Mouse (Mus musculus) midbrain, embryonic 12.5 days (tissue): ENCODE measurements around the gene Stx7. TPM values are rescaled to one million over a fixed set of nuclear protein-coding genes. Genes with fewer than 3 reads are reported as not detected.

ENCODE experiments used
- ATAC-seq: fragments of 200-750 bp; cut with Nextera tagmentation; 2 replicates; pipeline ENCODE4 v1.8.0; 2017; ENCODE audit warnings: low read depth, moderate TSS enrichment, moderate library complexity; ENCODE audit not compliant: low FRiP score
- H3K27ac ChIP-seq: fragments of 300-500 bp; sonication (generic); replicated peaks from 2 replicates; pipeline ENCODE4 v1.5.1; 2016; ENCODE audit warnings: mild to moderate bottlenecking
- H3K27me3 ChIP-seq: fragments of 300-500 bp; sonication (generic); 2 replicates; pipeline ENCODE4 v1.6.1; 2016; ENCODE audit warnings: mild to moderate bottlenecking
- H3K36me3 ChIP-seq: fragments of 300-500 bp; sonication (generic); 2 replicates; pipeline ENCODE4 v1.6.1; 2016
- H3K4me1 ChIP-seq: fragments of 300-500 bp; sonication (generic); 2 replicates; pipeline ENCODE4 v1.6.1; 2016
- H3K4me2 ChIP-seq: fragments of 300-500 bp; sonication (generic); replicated peaks from 2 replicates; pipeline ENCODE4 v1.6.1; 2016; ENCODE audit warnings: mild to moderate bottlenecking, moderate library complexity
- H3K4me3 ChIP-seq: fragments of 300-500 bp; sonication (generic); 2 replicates; pipeline ENCODE4 v1.5.1; 2016; ENCODE audit warnings: mild to moderate bottlenecking
- H3K9ac ChIP-seq: fragments of 300-500 bp; sonication (generic); replicated peaks from 2 replicates; pipeline ENCODE4 v1.6.1; 2016; ENCODE audit warnings: mild to moderate bottlenecking, moderate library complexity
- H3K9me3 ChIP-seq: fragments of 300-500 bp; sonication (generic); 2 replicates; pipeline ENCODE4 v1.6.1; 2016; ENCODE audit warnings: mild to moderate bottlenecking
- WGBS: fragments of 180-500 bp; shearing (Covaris S2); methylation state at CpG from one replicate; pipeline ENCODE4 v1.1.7; 2016; 5-methylcytosine and 5-hydroxymethylcytosine counted together
- polyA plus RNA-seq: library from polyadenylated mRNA; unstranded; fragments of >200 nt; fragmentation: Nextera tagmentation; extraction: Ambion mirVana; gene quantifications from 2 replicates; pipeline ENCODE4 v1.2.1, GENCODE M21; 2016

The Stx7 gene
- polyA plus RNA-seq, 1 experiment from 2014 or later: 113 TPM

- ATAC-seq: no peak
- Histone ChIP-seq H3K27me3 (no peaks in the 10 kb centered on the region), H3K9me3 (no peaks in the 10 kb centered on the region), H3K4me2 (no peak overlapping the region), H3K36me3 (no peaks in the 10 kb centered on the region), H3K4me3 (no peak overlapping the region), H3K9ac (no peak overlapping the region), H3K4me1 (no peaks in the 10 kb centered on the region), H3K27ac (no peak overlapping the region)
- WGBS: 90% methylated on average over 4 of the region's 4 CpGs
Observed at GRCm38 (mm10) chr10:24171906-24172459, 22.9 kb downstream of the Stx7 start.

- no peak overlapping the region for H3K4me3 ChIP-seq
- no peaks in the 10 kb centered on the region for H3K4me1 ChIP-seq
- no peaks in the 10 kb centered on the region for H3K9me3 ChIP-seq
- H3K27me3 ChIP-seq: no peaks in the 10 kb centered on the region
- no peak overlapping the region for H3K27ac ChIP-seq
- peak; percentile 56 for ATAC-seq
- H3K36me3 ChIP-seq: no peaks in the 10 kb centered on the region
- 53% methylated on average over 10 of the region's 10 CpGs for WGBS
- H3K4me2 ChIP-seq: no peak overlapping the region
- no peak overlapping the region for H3K9ac ChIP-seq
Observed at GRCm38 (mm10) chr10:24173210-24174001, 24.3 kb downstream of the Stx7 start.

DNA sequence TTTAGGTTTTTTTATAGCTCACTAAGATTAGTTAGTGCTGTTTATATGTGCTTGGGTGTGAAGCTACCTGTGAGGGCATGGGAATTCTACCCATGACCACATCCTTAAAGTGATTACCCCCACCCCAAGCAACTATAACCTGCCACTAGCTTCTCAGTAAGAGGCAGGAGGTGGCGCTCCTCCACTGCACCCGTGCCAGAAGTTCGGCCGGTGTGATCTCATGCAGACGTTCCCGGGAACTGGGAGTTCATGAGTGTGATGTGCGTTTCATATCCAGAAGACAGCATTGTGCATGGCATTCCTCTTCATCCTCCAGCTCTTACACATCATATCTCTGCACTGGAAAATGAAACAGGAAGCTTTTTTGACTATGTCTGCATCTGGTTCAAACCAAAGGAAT lies 41.3 kb downstream of the Stx7 start:
- ATAC-seq: no peak
- H3K27me3 ChIP-seq: no peaks in the 10 kb centered on the region
- WGBS: 60% methylated on average over 7 of the region's 7 CpGs
- no peaks in the 10 kb centered on the region for H3K9me3 ChIP-seq
- H3K4me3 ChIP-seq: no peak overlapping the region
- H3K36me3 ChIP-seq: peaks cover 29% of the 10 kb centered on the region
- no peak overlapping the region for H3K27ac ChIP-seq
- H3K9ac ChIP-seq: no peak overlapping the region
- no peak overlapping the region for H3K4me2 ChIP-seq
- H3K4me1 ChIP-seq: no peaks in the 10 kb centered on the region

GRCm38 (mm10) chr10:24191977-24192376 lies 42.9 kb downstream of the Stx7 start:
- Histone ChIP-seq H3K27me3 (no peaks in the 10 kb centered on the region), H3K36me3 (peaks cover 15% of the 10 kb centered on the region), H3K4me3 (no peak overlapping the region), H3K9me3 (no peaks in the 10 kb centered on the region), H3K4me2 (no peak overlapping the region), H3K27ac (no peak overlapping the region), H3K4me1 (no peaks in the 10 kb centered on the region), H3K9ac (no peak overlapping the region)
- WGBS: 57% methylated on average over 1 of the region's 1 CpGs
- no peak for ATAC-seq

GRCm38 (mm10) chr10:24199303-24199702 lies 50.2 kb downstream of the Stx7 start:
- no peaks in the 10 kb centered on the region; the same call in 1 of the 2 replicates for H3K27me3 ChIP-seq
- no peak for ATAC-seq
- no peak overlapping the region for H3K27ac ChIP-seq
- no peaks in the 10 kb centered on the region for H3K9me3 ChIP-seq
- no peak overlapping the region for H3K9ac ChIP-seq
- H3K4me1 ChIP-seq: 0 out of 2 replicates have a peak, but pooled peaks cover 3% of the 10 kb centered on the region
- WGBS: 47% methylated on average over 12 of the region's 12 CpGs
- no peaks in the 10 kb centered on the region for H3K36me3 ChIP-seq
- no peak overlapping the region for H3K4me3 ChIP-seq
- no peak overlapping the region for H3K4me2 ChIP-seq

- 69% methylated on average over 3 of the region's 3 CpGs for WGBS
- H3K9ac ChIP-seq: no peak overlapping the region
- H3K27ac ChIP-seq: no peak overlapping the region
- no peaks in the 10 kb centered on the region; the same call in 1 of the 2 replicates for H3K27me3 ChIP-seq
- H3K9me3 ChIP-seq: no peaks in the 10 kb centered on the region
- H3K4me3 ChIP-seq: no peak overlapping the region
- 0 out of 2 replicates have a peak, but pooled peaks cover 3% of the 10 kb centered on the region for H3K4me1 ChIP-seq
- no peak; the same call in 1 of the 2 replicates for ATAC-seq
- no peaks in the 10 kb centered on the region for H3K36me3 ChIP-seq
- H3K4me2 ChIP-seq: no peak overlapping the region
Observed at GRCm38 (mm10) chr10:24200099-24200498, 51.0 kb downstream of the Stx7 start.

- H3K4me3 ChIP-seq: no peak overlapping the region
- no peaks in the 10 kb centered on the region for H3K9me3 ChIP-seq
- no peak overlapping the region for H3K4me2 ChIP-seq
- 89% methylated on average over 6 of the region's 6 CpGs for WGBS
- no peaks in the 10 kb centered on the region for H3K36me3 ChIP-seq
- no peak for ATAC-seq
- no peak overlapping the region for H3K27ac ChIP-seq
- no peaks in the 10 kb centered on the region for H3K27me3 ChIP-seq
- H3K4me1 ChIP-seq: no peaks in the 10 kb centered on the region
- no peak overlapping the region for H3K9ac ChIP-seq
Observed at GRCm38 (mm10) chr10:24210075-24210474, 61.0 kb downstream of the Stx7 start.

DNA sequence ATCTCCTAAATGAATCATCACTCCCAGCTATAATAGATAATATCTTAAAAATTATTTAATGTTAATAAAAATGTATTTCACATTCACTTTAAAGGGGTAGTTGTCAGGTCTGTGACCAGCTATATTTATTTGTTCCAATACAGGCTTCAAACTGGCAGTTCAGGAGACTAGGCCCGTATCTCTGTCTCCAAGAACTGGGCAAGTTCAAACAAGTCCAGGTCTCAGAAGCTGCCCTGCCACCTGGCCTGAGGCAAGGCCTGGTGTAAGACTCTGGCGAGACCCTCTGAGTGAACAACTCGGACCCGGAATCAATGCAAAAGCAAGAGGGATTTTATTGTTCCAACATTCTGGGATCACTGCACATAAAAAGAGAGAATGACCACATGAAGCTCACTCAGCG lies 64.2 kb downstream of the Stx7 start:
- Histone ChIP-seq H3K36me3 (no peaks in the 10 kb centered on the region), H3K27ac (no peak overlapping the region), H3K9ac (no peak overlapping the region), H3K4me2 (no peak overlapping the region), H3K4me3 (no peak overlapping the region), H3K4me1 (no peaks in the 10 kb centered on the region), H3K27me3 (no peaks in the 10 kb centered on the region), H3K9me3 (no peaks in the 10 kb centered on the region)
- ATAC-seq: no peak
- WGBS: 62% methylated on average over 5 of the region's 5 CpGs

DNA sequence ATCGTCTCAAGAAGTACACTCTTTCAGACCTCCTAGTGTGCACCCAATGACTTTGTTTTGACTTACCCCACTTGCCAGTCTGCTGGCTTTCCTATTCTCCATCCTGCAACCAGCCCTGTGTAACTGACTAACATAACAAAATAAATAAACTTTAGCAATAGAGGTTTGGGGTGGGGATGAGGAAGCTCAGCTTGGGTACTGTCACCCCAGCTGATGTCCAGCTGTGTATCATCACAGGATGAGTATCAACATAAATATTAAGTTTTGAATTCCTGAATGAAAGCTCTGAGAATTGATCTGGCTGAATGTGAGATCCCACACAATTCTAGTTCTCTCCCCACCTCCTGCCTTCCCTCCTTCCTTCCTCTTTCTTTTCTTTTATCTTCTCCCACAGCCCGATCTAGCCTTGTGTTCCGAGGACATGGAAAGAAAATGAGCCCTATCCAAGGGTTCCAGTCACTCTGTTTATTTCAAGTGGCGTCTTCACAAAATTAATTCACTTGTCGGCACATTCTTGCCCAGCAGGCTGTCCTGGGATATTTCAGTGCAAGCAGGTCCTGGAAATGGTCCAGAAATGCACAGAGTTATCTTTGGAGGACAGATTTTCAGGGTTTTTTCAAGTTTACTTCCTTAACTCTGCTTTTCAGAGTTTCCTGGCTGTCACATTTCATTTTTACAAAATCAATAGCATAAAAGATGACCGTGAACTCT lies 68.6 kb downstream of the Stx7 start:
- Histone ChIP-seq H3K36me3 (no peaks in the 10 kb centered on the region), H3K9ac (no peak overlapping the region), H3K27ac (no peak overlapping the region), H3K4me1 (peaks cover under 1% of the 10 kb centered on the region; the same call in 1 of the 2 replicates), H3K27me3 (peaks cover 15% of the 10 kb centered on the region), H3K9me3 (no peaks in the 10 kb centered on the region), H3K4me3 (no peak overlapping the region), H3K4me2 (no peak overlapping the region)
- 70% methylated on average over 6 of the region's 6 CpGs for WGBS
- ATAC-seq: no peak

DNA sequence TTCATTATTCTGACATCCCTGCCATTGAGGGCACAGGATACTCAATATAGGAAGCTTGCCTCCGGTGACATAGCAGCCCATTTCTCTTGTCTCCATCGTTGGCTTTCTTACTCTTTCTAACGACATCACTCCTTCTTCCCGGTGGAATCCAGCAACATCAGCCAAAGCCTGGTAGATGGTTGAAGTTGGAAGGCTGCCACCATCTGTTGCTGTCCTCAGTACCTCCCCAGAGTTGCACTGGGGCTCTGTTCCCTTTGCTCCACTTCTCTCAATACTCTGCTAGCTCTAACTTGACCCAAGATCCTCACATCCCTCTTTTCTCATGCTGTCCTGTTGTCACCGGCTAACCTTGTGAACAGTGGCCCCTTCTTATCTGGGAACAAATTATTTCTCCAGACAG lies 71.8 kb downstream of the Stx7 start:
- Histone ChIP-seq H3K9ac (no peak overlapping the region), H3K4me2 (no peak overlapping the region), H3K27ac (no peak overlapping the region), H3K4me1 (peaks cover 12% of the 10 kb centered on the region), H3K9me3 (no peaks in the 10 kb centered on the region), H3K27me3 (peaks cover 41% of the 10 kb centered on the region), H3K4me3 (no peak overlapping the region), H3K36me3 (no peaks in the 10 kb centered on the region)
- WGBS: 87% methylated on average over 5 of the region's 5 CpGs
- ATAC-seq: no peak

GRCm38 (mm10) chr10:24222911-24223310 lies 73.8 kb downstream of the Stx7 start:
- WGBS: 8% methylated on average over 6 of the region's 6 CpGs
- ATAC-seq: no peak; the same call in 1 of the 2 replicates
- no peaks in the 10 kb centered on the region for H3K36me3 ChIP-seq
- peak overlapping the region; percentile 94 for H3K4me2 ChIP-seq
- H3K4me1 ChIP-seq: peaks cover 12% of the 10 kb centered on the region
- H3K9ac ChIP-seq: peak overlapping the region; percentile 32; the same call in 1 of the 2 replicates
- peak overlapping the region; percentile 50 for H3K4me3 ChIP-seq
- no peak overlapping the region for H3K27ac ChIP-seq
- H3K27me3 ChIP-seq: peaks cover 41% of the 10 kb centered on the region
- H3K9me3 ChIP-seq: no peaks in the 10 kb centered on the region
